Mouse (Mus musculus) MEL (cell line): ENCODE data around the gene Fancc.
"Not testable (repeated sequence)": the region's sequence is repeated elsewhere in the genome, so short reads cannot be mapped to it uniquely, and the experiment has no call there.

Experiments
- GATA1 ChIP-seq: IDR thresholded peaks from 2 replicates; pipeline ENCODE4 v1.6.1; 2011; ENCODE audit warnings: low read depth, low read length, improper control_type of control experiment
- MYC ChIP-seq: IDR thresholded peaks from 2 replicates; pipeline ENCODE4 v1.6.1; 2011; ENCODE audit warnings: low read depth, mild to moderate bottlenecking, low read length, improper control_type of control experiment, moderate library complexity
- NELFE ChIP-seq: IDR thresholded peaks from 2 replicates; pipeline ENCODE4 v1.6.1; 2011; ENCODE audit warnings: low read depth, low read length, improper control_type of control experiment
- NRF1 ChIP-seq: IDR thresholded peaks from 2 replicates; pipeline ENCODE4 v1.6.1; 2014; ENCODE audit warnings: low read depth, mild to moderate bottlenecking, inconsistent platforms, low read length, improper control_type of control experiment, moderate library complexity; ENCODE audit not compliant: poor library complexity, insufficient read depth, severe bottlenecking
- POLR2A ChIP-seq, 2 experiments: IDR thresholded peaks; 2 replicates each; pipeline ENCODE4 v1.6.1; 2011 to 2012; ENCODE audit warnings: low read length in 2 of 2, mild to moderate bottlenecking in 2 of 2, control low read depth in 1 of 2, improper control_type of control experiment in 1 of 2, low read depth in 1 of 2, moderate library complexity in 1 of 2; ENCODE audit not compliant: control insufficient read depth in 1 of 2, insufficient read depth in 1 of 2, poor library complexity in 1 of 2
- POLR2AphosphoS2 ChIP-seq: IDR thresholded peaks from 2 replicates; pipeline ENCODE4 v1.6.1; 2011; ENCODE audit warnings: low read length, improper control_type of control experiment
- TAL1 ChIP-seq: IDR thresholded peaks from 2 replicates; pipeline ENCODE4 v1.6.1; 2012; ENCODE audit warnings: mild to moderate bottlenecking, inconsistent platforms, low read length, moderate library complexity, mixed read lengths
- TCF12 ChIP-seq: IDR thresholded peaks from 2 replicates; pipeline ENCODE4 v1.6.1; 2014; ENCODE audit warnings: low read depth, mild to moderate bottlenecking, inconsistent platforms, low read length, improper control_type of control experiment, moderate library complexity
- ZC3H11A ChIP-seq: IDR thresholded peaks from 2 replicates; pipeline ENCODE4 v1.6.1; 2012; ENCODE audit warnings: low read depth, mild to moderate bottlenecking, inconsistent platforms, low read length, improper control_type of control experiment
- ZNF384 ChIP-seq: IDR thresholded peaks from 2 replicates; pipeline ENCODE4 v1.6.1; 2012; ENCODE audit warnings: low read depth, mild to moderate bottlenecking, inconsistent platforms, low read length, improper control_type of control experiment

GRCm38 (mm10) chr13:63428211-63428610 is 68.9 kb downstream of the Fancc start:
- TF ChIP-seq TAL1; TCF12; ZNF384; GATA1; POLR2AphosphoS2; ZC3H11A; NELFE; POLR2A (IDR thresholded peaks at IDR 0.05; ENCODE audit: control insufficient read depth in 1 of 2, insufficient read depth in 1 of 2, low read depth in 1 of 2, low read length in 2 of 2, poor library complexity in 1 of 2); NRF1; MYC: not testable (repeated sequence)
